In the genomic region with DNA sequence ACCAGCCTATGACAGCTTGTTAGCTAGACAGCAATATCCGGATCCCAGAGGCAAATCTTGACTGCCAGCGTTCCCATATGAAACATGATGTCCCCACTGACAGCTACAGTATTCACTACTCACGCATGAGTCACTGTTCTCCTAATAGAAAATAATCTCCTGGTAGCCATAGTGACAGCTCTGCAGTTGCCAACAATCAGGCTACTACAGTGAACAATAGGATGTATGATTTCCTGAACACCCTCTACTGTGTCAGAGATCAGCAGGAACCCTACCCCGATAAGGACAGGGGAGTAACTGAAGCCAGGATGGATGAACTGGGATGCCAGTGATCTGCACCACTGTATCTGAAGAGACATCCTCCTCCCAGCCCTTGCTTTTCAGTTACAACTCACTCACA, we compare ENCODE assay signal across 19 mouse cellular contexts.
A peak's percentile ranks its signal among the peaks of the same experiment; 100 is the strongest.
DNase-seq lines count a peak whose midpoint lies in the region; ATAC-seq and TF ChIP-seq lines count a peak whose summit lies in the region.
"Had no signal": no experiment of that assay in that cellular context is flagged by ENCODE, and none has a peak within 500 bp of the region (broad histone marks: within the 10 kb centered on the region; RNA-seq: fewer than 3 reads in every experiment).

No protein-coding gene starts in this region.

- ATAC-seq in kidney, embryonic 15.5 days (replicated peaks; ENCODE audit: low FRiP score): no peak
- peak; percentile 36; the same call in 1 of the 2 replicates for ATAC-seq in midbrain, embryonic 16.5 days
- ATAC-seq in midbrain, embryonic 13.5 days: no peak
- ATAC-seq: forebrain, embryonic 13.5 days; hindbrain, embryonic 16.5 days had no signal

- no peak overlapping the region for H3K4me3 ChIP-seq in kidney, adult 2 months (ENCODE audit: insufficient read depth, low read depth, low read length)
- H3K4me3 ChIP-seq in kidney, embryonic 15.5 days (replicated peaks): no peak overlapping the region
- H3K4me3 ChIP-seq in midbrain, embryonic 16.5 days (ENCODE audit: low read depth, low read length): no peak overlapping the region
- no peak overlapping the region for H3K4me3 ChIP-seq in midbrain, embryonic 13.5 days (replicated peaks)
- H3K4me3 ChIP-seq: embryonic facial prominence, embryonic 15.5 days; forebrain, embryonic 13.5 days; gastrocnemius, adult 2 months; heart, adult 2 months; limb, embryonic 10.5 days; liver, embryonic 13.5 days had no signal

- no peak for TF ChIP-seq CTCF in kidney, adult 2 months (conservative IDR thresholded peaks at IDR 0.05; ENCODE audit: insufficient read depth, insufficient read length, low read depth, low read length)

- no peak overlapping the region for H3K9ac ChIP-seq in kidney, embryonic 15.5 days
- H3K9ac ChIP-seq in midbrain, embryonic 16.5 days (ENCODE audit: low read depth, low read length): no peak overlapping the region
- no peak overlapping the region for H3K9ac ChIP-seq in midbrain, embryonic 13.5 days (replicated peaks)
- H3K9ac ChIP-seq: embryonic facial prominence, embryonic 15.5 days; forebrain, embryonic 13.5 days; liver, embryonic 13.5 days had no signal

- no peaks in the 10 kb centered on the region for H3K27me3 ChIP-seq in kidney, adult 2 months (replicated peaks; ENCODE audit: control insufficient read depth, insufficient read depth, low read length)
- no peaks in the 10 kb centered on the region for H3K27me3 ChIP-seq in kidney, embryonic 15.5 days
- no peaks in the 10 kb centered on the region for H3K27me3 ChIP-seq in midbrain, embryonic 16.5 days (ENCODE audit: control insufficient read depth, insufficient read depth, low read depth, low read length)
- no peaks in the 10 kb centered on the region for H3K27me3 ChIP-seq in midbrain, embryonic 13.5 days
- H3K27me3 ChIP-seq: embryonic facial prominence, embryonic 15.5 days; forebrain, embryonic 13.5 days; liver, embryonic 13.5 days had no signal

- H3K4me1 ChIP-seq in kidney, adult 2 months (ENCODE audit: control insufficient read depth, insufficient read depth, low read length): no peaks in the 10 kb centered on the region
- no peaks in the 10 kb centered on the region for H3K4me1 ChIP-seq in kidney, embryonic 15.5 days
- H3K4me1 ChIP-seq in midbrain, embryonic 16.5 days (ENCODE audit: control insufficient read depth, insufficient read depth, low read length): no peaks in the 10 kb centered on the region; the same call in 1 of the 2 replicates
- no peaks in the 10 kb centered on the region for H3K4me1 ChIP-seq in midbrain, embryonic 13.5 days (replicated peaks)
- H3K4me1 ChIP-seq: embryonic facial prominence, embryonic 15.5 days; forebrain, embryonic 13.5 days; limb, embryonic 10.5 days; liver, embryonic 13.5 days had no signal

- TF ChIP-seq POLR2A in kidney, adult 2 months (IDR thresholded peaks at IDR 0.05; ENCODE audit: low read depth, low read length): no peak

- DNase-seq in adrenal gland, adult (ENCODE audit: inconsistent age in 2 of 2, low spot score in 1 of 2): peak; percentile 14 to 50
- no peak for DNase-seq in adrenal gland, postnatal 14 days
- DNase-seq in kidney, adult 2 months: peak; percentile 2
- peak; percentile 29 for DNase-seq in heart, postnatal 4 days
- no peak for DNase-seq in thymus, postnatal 25 days
- DNase-seq: cerebellum, adult 8-10 months; gastrocnemius, adult 2 months; kidney, adult 18-20 months; liver, embryonic 13.5 days; lung, postnatal 36 days had no signal

- no peak overlapping the region for H3K4me2 ChIP-seq in kidney, embryonic 15.5 days
- H3K4me2 ChIP-seq in midbrain, embryonic 16.5 days (ENCODE audit: low read length): no peak overlapping the region
- H3K4me2 ChIP-seq in midbrain, embryonic 13.5 days (replicated peaks): no peak overlapping the region
- H3K4me2 ChIP-seq: embryonic facial prominence, embryonic 15.5 days; forebrain, embryonic 13.5 days; liver, embryonic 13.5 days; midbrain, embryonic 11.5 days had no signal

- WGBS in kidney, adult 2 months: 70% methylated on average over 4 of the region's 4 CpGs
- 74% methylated on average over 4 of the region's 4 CpGs for WGBS in kidney, embryonic 15.5 days
- 64% methylated on average over 4 of the region's 4 CpGs for WGBS in midbrain, embryonic 16.5 days
- WGBS in midbrain, embryonic 13.5 days: 73% methylated on average over 4 of the region's 4 CpGs

- no peaks in the 10 kb centered on the region for H3K36me3 ChIP-seq in kidney, adult 2 months (ENCODE audit: control insufficient read depth, insufficient read depth, low read length)
- H3K36me3 ChIP-seq in kidney, embryonic 15.5 days: no peaks in the 10 kb centered on the region
- no peaks in the 10 kb centered on the region for H3K36me3 ChIP-seq in midbrain, embryonic 16.5 days (ENCODE audit: control insufficient read depth, insufficient read depth, low read length)
- no peaks in the 10 kb centered on the region for H3K36me3 ChIP-seq in midbrain, embryonic 13.5 days
- H3K36me3 ChIP-seq: embryonic facial prominence, embryonic 15.5 days; limb, embryonic 10.5 days; liver, embryonic 13.5 days had no signal

- H3K9me3 ChIP-seq in kidney, embryonic 15.5 days (replicated peaks): no peaks in the 10 kb centered on the region
- no peaks in the 10 kb centered on the region for H3K9me3 ChIP-seq in midbrain, embryonic 16.5 days (replicated peaks; ENCODE audit: control insufficient read depth, low read length, poor library complexity, severe bottlenecking)
- H3K9me3 ChIP-seq in midbrain, embryonic 13.5 days: no peaks in the 10 kb centered on the region
- H3K9me3 ChIP-seq: embryonic facial prominence, embryonic 15.5 days; forebrain, embryonic 13.5 days; limb, embryonic 10.5 days; liver, embryonic 13.5 days had no signal

- no peak overlapping the region for H3K27ac ChIP-seq in kidney, adult 2 months (ENCODE audit: insufficient read depth, low read depth, low read length)
- no peak overlapping the region for H3K27ac ChIP-seq in kidney, embryonic 15.5 days
- H3K27ac ChIP-seq in midbrain, embryonic 16.5 days (ENCODE audit: low read length): no peak overlapping the region
- no peak overlapping the region for H3K27ac ChIP-seq in midbrain, embryonic 13.5 days
- H3K27ac ChIP-seq: embryonic facial prominence, embryonic 15.5 days; forebrain, embryonic 13.5 days; gastrocnemius, adult 2 months; heart, adult 2 months; limb, embryonic 10.5 days; liver, embryonic 13.5 days had no signal

Comparison
In these comparisons a context has a peak if more than half of its experiments do, and no peak if none do; other contexts are left out.
1. DNase-seq: peak in adrenal gland, adult (2 of 2), kidney, adult 2 months (single experiment) and heart, postnatal 4 days (single experiment); none in adrenal gland, postnatal 14 days (single experiment) and thymus, postnatal 25 days (single experiment).